Mouse (Mus musculus): ENCODE measurements around the gene Rhox2h. TPM values are rescaled to one million over a fixed set of nuclear protein-coding genes. Genes with fewer than 3 reads are reported as not detected.
"Not testable (repeated sequence)": the region's sequence is repeated elsewhere in the genome, so short reads cannot be mapped to it uniquely, and the experiment has no call there.

Gene Rhox2h
- total RNA-seq (2014; rRNA removed), result not detected in 2 replicates
- not detected in 2 replicates for polyA plus RNA-seq (2012; rRNA removed)

- not testable (repeated sequence) for H3K9ac ChIP-seq (ENCODE audit: low read depth, low read length); H3K27me3 ChIP-seq (ENCODE audit: control insufficient read depth, insufficient read depth, low read length); H3K36me3 ChIP-seq (ENCODE audit: control insufficient read depth, insufficient read depth, low read length); H3K27ac ChIP-seq (replicated peaks; ENCODE audit: insufficient read depth, low read depth, low read length); DNase-seq (ENCODE audit: extremely low read depth, low read depth, low spot score); H3K79me2 ChIP-seq (ENCODE audit: control insufficient read depth, insufficient read depth, low read length); H3K4me1 ChIP-seq (ENCODE audit: control insufficient read depth, insufficient read depth, low read length); H3K4me3 ChIP-seq (ENCODE audit: insufficient read depth, low read depth, low read length)
- WGBS, result 89% methylated on average over 8 of the region's 8 CpGs
Measured at GRCm38 (mm10) chrX:37673177-37673576, at the start of gene Rhox2h. Rhox2h (minus strand) TSS chrX:37673277.

- no peaks in the 10 kb centered on the region for H3K27me3 ChIP-seq (ENCODE audit: control insufficient read depth, insufficient read depth, low read length)
- no peak overlapping the region for H3K9ac ChIP-seq (ENCODE audit: low read depth, low read length)
- no peak overlapping the region for H3K4me3 ChIP-seq (ENCODE audit: insufficient read depth, low read depth, low read length)
- H3K27ac ChIP-seq (replicated peaks; ENCODE audit: insufficient read depth, low read depth, low read length), result peak overlapping the region; percentile 89
- 47% methylated on average over 3 of the region's 3 CpGs for WGBS
- no peaks in the 10 kb centered on the region for H3K79me2 ChIP-seq (ENCODE audit: control insufficient read depth, insufficient read depth, low read length)
- DNase-seq (ENCODE audit: extremely low read depth, low read depth, low spot score), result peak; percentile 75
- TF ChIP-seq CTCF (IDR thresholded peaks at IDR 0.05; ENCODE audit: low read depth, low read length), result no peak
- TF ChIP-seq POLR2A (IDR thresholded peaks at IDR 0.05; ENCODE audit: extremely low read depth, insufficient read depth, low read length), result no peak
- H3K36me3 ChIP-seq (ENCODE audit: control insufficient read depth, insufficient read depth, low read length), result no peaks in the 10 kb centered on the region
- H3K4me1 ChIP-seq (ENCODE audit: control insufficient read depth, insufficient read depth, low read length), result peaks cover 8% of the 10 kb centered on the region
Measured at GRCm38 (mm10) chrX:37701821-37702387, 28.8 kb upstream of the Rhox2h start.

- TF ChIP-seq POLR2A (IDR thresholded peaks at IDR 0.05; ENCODE audit: extremely low read depth, insufficient read depth, low read length) (no peak), CTCF (IDR thresholded peaks at IDR 0.05; ENCODE audit: low read depth, low read length) (no peak)
- 73% methylated on average over 2 of the region's 2 CpGs for WGBS
Measured at GRCm38 (mm10) chrX:37692261-37692660, 19.2 kb upstream of the Rhox2h start.

GRCm38 (mm10) chrX:37683031-37683715, 10.1 kb upstream of the Rhox2h start:
- no peak for DNase-seq (ENCODE audit: extremely low read depth, low read depth, low spot score)
- Histone ChIP-seq H3K79me2 (ENCODE audit: control insufficient read depth, insufficient read depth, low read length) (no peaks in the 10 kb centered on the region), H3K4me3 (ENCODE audit: insufficient read depth, low read depth, low read length) (no peak overlapping the region), H3K36me3 (ENCODE audit: control insufficient read depth, insufficient read depth, low read length) (no peaks in the 10 kb centered on the region), H3K27ac (replicated peaks; ENCODE audit: insufficient read depth, low read depth, low read length) (no peak overlapping the region), H3K9ac (ENCODE audit: low read depth, low read length) (no peak overlapping the region), H3K27me3 (ENCODE audit: control insufficient read depth, insufficient read depth, low read length) (no peaks in the 10 kb centered on the region), H3K4me1 (ENCODE audit: control insufficient read depth, insufficient read depth, low read length) (no peaks in the 10 kb centered on the region)
- TF ChIP-seq POLR2A (IDR thresholded peaks at IDR 0.05; ENCODE audit: extremely low read depth, insufficient read depth, low read length), result no peak
- TF ChIP-seq CTCF (IDR thresholded peaks at IDR 0.05; ENCODE audit: low read depth, low read length), result no peak
- WGBS, result 87% methylated on average over 24 of the region's 24 CpGs

More at GRCm38 (mm10) chrX:37692261-37692660, 19.2 kb upstream of the Rhox2h start:
- H3K36me3 ChIP-seq (ENCODE audit: control insufficient read depth, insufficient read depth, low read length), result no peaks in the 10 kb centered on the region
- H3K27ac ChIP-seq (replicated peaks; ENCODE audit: insufficient read depth, low read depth, low read length), result no peak overlapping the region
- H3K9ac ChIP-seq (ENCODE audit: low read depth, low read length), result no peak overlapping the region
- H3K27me3 ChIP-seq (ENCODE audit: control insufficient read depth, insufficient read depth, low read length), result no peaks in the 10 kb centered on the region
- no peak overlapping the region for H3K4me3 ChIP-seq (ENCODE audit: insufficient read depth, low read depth, low read length)
- H3K4me1 ChIP-seq (ENCODE audit: control insufficient read depth, insufficient read depth, low read length), result no peaks in the 10 kb centered on the region
- DNase-seq (ENCODE audit: extremely low read depth, low read depth, low spot score), result peak; percentile 3
- no peaks in the 10 kb centered on the region for H3K79me2 ChIP-seq (ENCODE audit: control insufficient read depth, insufficient read depth, low read length)

- not testable (repeated sequence) for H3K4me1 ChIP-seq (ENCODE audit: control insufficient read depth, insufficient read depth, low read length); H3K79me2 ChIP-seq (ENCODE audit: control insufficient read depth, insufficient read depth, low read length); H3K36me3 ChIP-seq (ENCODE audit: control insufficient read depth, insufficient read depth, low read length); DNase-seq (ENCODE audit: extremely low read depth, low read depth, low spot score); H3K27me3 ChIP-seq (ENCODE audit: control insufficient read depth, insufficient read depth, low read length); H3K4me3 ChIP-seq (ENCODE audit: insufficient read depth, low read depth, low read length); H3K27ac ChIP-seq (replicated peaks; ENCODE audit: insufficient read depth, low read depth, low read length); H3K9ac ChIP-seq (ENCODE audit: low read depth, low read length)
- WGBS, result 100% methylated on average over 1 of the region's 3 CpGs
Measured at GRCm38 (mm10) chrX:37668664-37669063, 4.4 kb downstream of the Rhox2h start, which contains the start of gene Rhox3h. Rhox3h (minus strand) TSS chrX:37668764.

- 96% methylated on average over 19 of the region's 20 CpGs for WGBS
- not testable (repeated sequence) for H3K4me1 ChIP-seq (ENCODE audit: control insufficient read depth, insufficient read depth, low read length); H3K79me2 ChIP-seq (ENCODE audit: control insufficient read depth, insufficient read depth, low read length); H3K27ac ChIP-seq (replicated peaks; ENCODE audit: insufficient read depth, low read depth, low read length); H3K36me3 ChIP-seq (ENCODE audit: control insufficient read depth, insufficient read depth, low read length); H3K27me3 ChIP-seq (ENCODE audit: control insufficient read depth, insufficient read depth, low read length); H3K4me3 ChIP-seq (ENCODE audit: insufficient read depth, low read depth, low read length); DNase-seq (ENCODE audit: extremely low read depth, low read depth, low spot score); H3K9ac ChIP-seq (ENCODE audit: low read depth, low read length)
Measured at GRCm38 (mm10) chrX:37651227-37651626, 21.9 kb downstream of the Rhox2h start, which contains the start of gene Rhox4g. Rhox4g (minus strand) TSS chrX:37651327.

GRCm38 (mm10) chrX:37643370-37643769, 29.7 kb downstream of the Rhox2h start, which contains the start of gene Rhox2g:
Rhox2g (minus strand) TSS chrX:37643470.
- H3K4me3 ChIP-seq (ENCODE audit: insufficient read depth, low read depth, low read length); H3K36me3 ChIP-seq (ENCODE audit: control insufficient read depth, insufficient read depth, low read length); H3K79me2 ChIP-seq (ENCODE audit: control insufficient read depth, insufficient read depth, low read length); H3K4me1 ChIP-seq (ENCODE audit: control insufficient read depth, insufficient read depth, low read length); H3K9ac ChIP-seq (ENCODE audit: low read depth, low read length); H3K27ac ChIP-seq (replicated peaks; ENCODE audit: insufficient read depth, low read depth, low read length); H3K27me3 ChIP-seq (ENCODE audit: control insufficient read depth, insufficient read depth, low read length); DNase-seq (ENCODE audit: extremely low read depth, low read depth, low spot score): not testable (repeated sequence)
- 92% methylated on average over 6 of the region's 6 CpGs for WGBS

- not testable (repeated sequence) for H3K27me3 ChIP-seq (ENCODE audit: control insufficient read depth, insufficient read depth, low read length); H3K4me1 ChIP-seq (ENCODE audit: control insufficient read depth, insufficient read depth, low read length); H3K79me2 ChIP-seq (ENCODE audit: control insufficient read depth, insufficient read depth, low read length); H3K4me3 ChIP-seq (ENCODE audit: insufficient read depth, low read depth, low read length); H3K9ac ChIP-seq (ENCODE audit: low read depth, low read length); H3K36me3 ChIP-seq (ENCODE audit: control insufficient read depth, insufficient read depth, low read length); H3K27ac ChIP-seq (replicated peaks; ENCODE audit: insufficient read depth, low read depth, low read length); DNase-seq (ENCODE audit: extremely low read depth, low read depth, low spot score)
- 94% methylated on average over 2 of the region's 2 CpGs for WGBS
Measured at GRCm38 (mm10) chrX:37628512-37628911, 44.6 kb downstream of the Rhox2h start, which contains the start of gene Rhox3g. Rhox3g (minus strand) TSS chrX:37628612.
